Mouse (Mus musculus) regulatory T cell (primary cell): Measurements from ENCODE around the gene Dffb.
"Not testable (repeated sequence)": the region's sequence is repeated elsewhere in the genome, so short reads cannot be mapped to it uniquely, and the experiment has no call there.

ENCODE experiments used
- in situ Hi-C: fragments of 300-600 bp; cut with MboI, MseI; formaldehyde crosslinking; loops from one replicate; pipeline ENCODE4 v1.15.1; 2025; ENCODE audit warnings: high pct_unique_total_duplicates

Dffb gene

GRCm38 (mm10) chr4:153966651-153967050, 8.3 kb downstream of the Dffb start:
- in situ Hi-C loops, result loop anchor here (25.0 kb wide), 1 partner anchor 1654 kb away; the partner anchor contains the start of gene Rnf207

GRCm38 (mm10) chr4:153962631-153963030, 12.3 kb downstream of the Dffb start:
- in situ Hi-C loops, result loop anchor here (25.0 kb wide), 1 partner anchor 1650 kb away; the partner anchor contains the start of gene Rnf207

GRCm38 (mm10) chr4:153957444-153958250, 17.3 kb downstream of the Dffb start:
- in situ Hi-C loops, result loop anchor here (25.0 kb wide), 1 partner anchor 1645 kb away; the partner anchor contains the start of gene Rnf207

GRCm38 (mm10) chr4:153956569-153957405, 18.1 kb downstream of the Dffb start, which contains the start of gene A430005L14Rik:
TSS of gene A430005L14Rik (plus strand) at chr4:153957237.
- in situ Hi-C loops, result loop anchor here (25.0 kb wide), 1 partner anchor 1644 kb away; the partner anchor contains the start of gene Rnf207

- in situ Hi-C loops, result loop anchor here (25.0 kb wide), 1 partner anchor 1643 kb away; the partner anchor contains the start of gene Rnf207
Measured at GRCm38 (mm10) chr4:153955651-153956050, 19.3 kb downstream of the Dffb start.

- in situ Hi-C loops, result loop anchor here (25.0 kb wide), 1 partner anchor 1639 kb away; the partner anchor contains the start of gene Rnf207
Measured at GRCm38 (mm10) chr4:153951692-153952091, 23.2 kb downstream of the Dffb start.

GRCm38 (mm10) chr4:153951150-153951549, 23.8 kb downstream of the Dffb start:
- in situ Hi-C loops, result loop anchor here (25.0 kb wide), 1 partner anchor 1639 kb away; the partner anchor contains the start of gene Rnf207

GRCm38 (mm10) chr4:153950372-153950771, 24.6 kb downstream of the Dffb start:
- in situ Hi-C loops, result loop anchor here (25.0 kb wide), 1 partner anchor 1638 kb away; the partner anchor contains the start of gene Rnf207

GRCm38 (mm10) chr4:153945741-153946140, 29.2 kb downstream of the Dffb start:
- in situ Hi-C loops, result no loop called here

GRCm38 (mm10) chr4:153944261-153944660, 30.7 kb downstream of the Dffb start:
- in situ Hi-C loops, result no loop called here

GRCm38 (mm10) chr4:153943243-153943642, 31.7 kb downstream of the Dffb start:
- in situ Hi-C loops, result no loop called here

GRCm38 (mm10) chr4:153929921-153930320, 45.0 kb downstream of the Dffb start:
- in situ Hi-C loops, result no loop called here

- in situ Hi-C loops, result no loop called here
Measured at GRCm38 (mm10) chr4:153929425-153929824, 45.5 kb downstream of the Dffb start.

- in situ Hi-C loops, result no loop called here
Measured at GRCm38 (mm10) chr4:153928772-153929299, 46.1 kb downstream of the Dffb start.

GRCm38 (mm10) chr4:153922090-153922489, 52.8 kb downstream of the Dffb start:
- in situ Hi-C loops, result not testable (repeated sequence)

GRCm38 (mm10) chr4:153920517-153921233, 54.3 kb downstream of the Dffb start:
- in situ Hi-C loops, result no loop called here

GRCm38 (mm10) chr4:153917773-153918500, 57.0 kb downstream of the Dffb start:
- in situ Hi-C loops, result no loop called here
